Mouse (Mus musculus): Measurements from ENCODE around the gene P2rx4. TPM values are rescaled to one million over a fixed set of nuclear protein-coding genes. Genes with fewer than 3 reads are reported as not detected.
A peak's percentile ranks its signal among the peaks of the same experiment; 100 is the strongest.

Gene P2rx4
- polyA plus RNA-seq, 1 experiment from 2014 or later, result 6.8 TPM

GRCm38 (mm10) chr5:122731991-122732673 is 24.8 kb downstream of the P2rx4 start:
- H3K4me1 ChIP-seq (ENCODE audit: control insufficient read depth, insufficient read depth, low read length), result no peaks in the 10 kb centered on the region
- H3K4me3 ChIP-seq (ENCODE audit: low read depth, low read length), result no peak overlapping the region
- ATAC-seq (ENCODE audit: low FRiP score) (no peak), DNase-seq (ENCODE audit: low spot score, missing footprints) (no peak)
- H3K27me3 ChIP-seq (ENCODE audit: control insufficient read depth, insufficient read depth, low read length), result no peaks in the 10 kb centered on the region
- H3K9me3 ChIP-seq (ENCODE audit: control insufficient read depth, low read length), result no peaks in the 10 kb centered on the region
- H3K9ac ChIP-seq (ENCODE audit: low read length), result no peak overlapping the region
- H3K36me3 ChIP-seq (ENCODE audit: control insufficient read depth, insufficient read depth, low read length), result no peaks in the 10 kb centered on the region
- no peak overlapping the region for H3K27ac ChIP-seq (ENCODE audit: low read depth, low read length)
- H3K4me2 ChIP-seq, result no peak overlapping the region
- 76% methylated on average over 15 of the region's 15 CpGs for WGBS

- no peaks in the 10 kb centered on the region for H3K4me1 ChIP-seq (ENCODE audit: control insufficient read depth, insufficient read depth, low read length)
- ATAC-seq (ENCODE audit: low FRiP score) (no peak), DNase-seq (ENCODE audit: low spot score, missing footprints) (no peak)
- H3K9me3 ChIP-seq (ENCODE audit: control insufficient read depth, low read length), result no peaks in the 10 kb centered on the region
- H3K4me2 ChIP-seq, result no peak overlapping the region
- 63% methylated on average over 17 of the region's 17 CpGs for WGBS
- no peak overlapping the region for H3K9ac ChIP-seq (ENCODE audit: low read length)
- H3K27ac ChIP-seq (ENCODE audit: low read depth, low read length), result no peak overlapping the region
- no peak overlapping the region for H3K4me3 ChIP-seq (ENCODE audit: low read depth, low read length)
- no peaks in the 10 kb centered on the region for H3K27me3 ChIP-seq (ENCODE audit: control insufficient read depth, insufficient read depth, low read length)
- no peaks in the 10 kb centered on the region for H3K36me3 ChIP-seq (ENCODE audit: control insufficient read depth, insufficient read depth, low read length)
Measured at GRCm38 (mm10) chr5:122733881-122734280, 26.5 kb downstream of the P2rx4 start.

- no peaks in the 10 kb centered on the region for H3K9me3 ChIP-seq (ENCODE audit: control insufficient read depth, low read length)
- WGBS, result 92% methylated on average over 7 of the region's 7 CpGs
- no peaks in the 10 kb centered on the region for H3K4me1 ChIP-seq (ENCODE audit: control insufficient read depth, insufficient read depth, low read length)
- no peak overlapping the region for H3K4me2 ChIP-seq
- no peak overlapping the region for H3K4me3 ChIP-seq (ENCODE audit: low read depth, low read length)
- no peak overlapping the region for H3K9ac ChIP-seq (ENCODE audit: low read length)
- no peaks in the 10 kb centered on the region for H3K27me3 ChIP-seq (ENCODE audit: control insufficient read depth, insufficient read depth, low read length)
- ATAC-seq (ENCODE audit: low FRiP score) (no peak), DNase-seq (ENCODE audit: low spot score, missing footprints) (no peak)
- no peaks in the 10 kb centered on the region for H3K36me3 ChIP-seq (ENCODE audit: control insufficient read depth, insufficient read depth, low read length)
- no peak overlapping the region for H3K27ac ChIP-seq (ENCODE audit: low read depth, low read length)
Measured at GRCm38 (mm10) chr5:122735853-122736252, 28.5 kb downstream of the P2rx4 start.

GRCm38 (mm10) chr5:122736761-122737160 is 29.4 kb downstream of the P2rx4 start:
- Histone ChIP-seq H3K4me3 (ENCODE audit: low read depth, low read length) (no peak overlapping the region), H3K4me2 (no peak overlapping the region), H3K9me3 (ENCODE audit: control insufficient read depth, low read length) (no peaks in the 10 kb centered on the region), H3K27me3 (ENCODE audit: control insufficient read depth, insufficient read depth, low read length) (no peaks in the 10 kb centered on the region), H3K27ac (ENCODE audit: low read depth, low read length) (no peak overlapping the region), H3K36me3 (ENCODE audit: control insufficient read depth, insufficient read depth, low read length) (no peaks in the 10 kb centered on the region), H3K4me1 (ENCODE audit: control insufficient read depth, insufficient read depth, low read length) (no peaks in the 10 kb centered on the region), H3K9ac (ENCODE audit: low read length) (no peak overlapping the region)
- DNase-seq (ENCODE audit: low spot score, missing footprints) (no peak), ATAC-seq (ENCODE audit: low FRiP score) (no peak)
- 93% methylated on average over 15 of the region's 15 CpGs for WGBS

- 82% methylated on average over 13 of the region's 13 CpGs for WGBS
- H3K27me3 ChIP-seq (ENCODE audit: control insufficient read depth, insufficient read depth, low read length), result no peaks in the 10 kb centered on the region
- H3K4me3 ChIP-seq (ENCODE audit: low read depth, low read length), result no peak overlapping the region
- no peak overlapping the region for H3K27ac ChIP-seq (ENCODE audit: low read depth, low read length)
- ATAC-seq (ENCODE audit: low FRiP score) (no peak), DNase-seq (ENCODE audit: low spot score, missing footprints) (no peak)
- H3K9ac ChIP-seq (ENCODE audit: low read length), result no peak overlapping the region
- no peaks in the 10 kb centered on the region for H3K9me3 ChIP-seq (ENCODE audit: control insufficient read depth, low read length)
- peaks cover 6% of the 10 kb centered on the region; the same call in 1 of the 2 replicates for H3K36me3 ChIP-seq (ENCODE audit: control insufficient read depth, insufficient read depth, low read length)
- no peaks in the 10 kb centered on the region for H3K4me1 ChIP-seq (ENCODE audit: control insufficient read depth, insufficient read depth, low read length)
- H3K4me2 ChIP-seq, result no peak overlapping the region
Measured at GRCm38 (mm10) chr5:122743880-122744422, 36.6 kb downstream of the P2rx4 start.

GRCm38 (mm10) chr5:122747950-122748349 is 40.6 kb downstream of the P2rx4 start:
- ATAC-seq (ENCODE audit: low FRiP score) (no peak), DNase-seq (ENCODE audit: low spot score, missing footprints) (peak; percentile 72)
- H3K9me3 ChIP-seq (ENCODE audit: control insufficient read depth, low read length), result no peaks in the 10 kb centered on the region
- no peaks in the 10 kb centered on the region for H3K27me3 ChIP-seq (ENCODE audit: control insufficient read depth, insufficient read depth, low read length)
- H3K4me1 ChIP-seq (ENCODE audit: control insufficient read depth, insufficient read depth, low read length), result no peaks in the 10 kb centered on the region
- H3K9ac ChIP-seq (ENCODE audit: low read length), result no peak overlapping the region
- no peak overlapping the region for H3K4me3 ChIP-seq (ENCODE audit: low read depth, low read length)
- WGBS, result 88% methylated on average over 7 of the region's 7 CpGs
- no peak overlapping the region for H3K27ac ChIP-seq (ENCODE audit: low read depth, low read length)
- H3K4me2 ChIP-seq, result no peak overlapping the region
- H3K36me3 ChIP-seq (ENCODE audit: control insufficient read depth, insufficient read depth, low read length), result peaks cover 6% of the 10 kb centered on the region; the same call in 1 of the 2 replicates

- H3K4me3 ChIP-seq (ENCODE audit: low read depth, low read length), result no peak overlapping the region
- no peak overlapping the region for H3K9ac ChIP-seq (ENCODE audit: low read length)
- H3K27ac ChIP-seq (ENCODE audit: low read depth, low read length), result no peak overlapping the region
- H3K4me2 ChIP-seq, result no peak overlapping the region
- ATAC-seq (ENCODE audit: low FRiP score), result no peak
- no peaks in the 10 kb centered on the region for H3K9me3 ChIP-seq (ENCODE audit: control insufficient read depth, low read length)
- peaks cover 8% of the 10 kb centered on the region; the same call in 1 of the 2 replicates for H3K36me3 ChIP-seq (ENCODE audit: control insufficient read depth, insufficient read depth, low read length)
- 95% methylated on average over 16 of the region's 16 CpGs for WGBS
- DNase-seq (ENCODE audit: low spot score, missing footprints), result no peak
- no peaks in the 10 kb centered on the region for H3K27me3 ChIP-seq (ENCODE audit: control insufficient read depth, insufficient read depth, low read length)
- no peaks in the 10 kb centered on the region for H3K4me1 ChIP-seq (ENCODE audit: control insufficient read depth, insufficient read depth, low read length)
Measured at GRCm38 (mm10) chr5:122754477-122754876, 47.1 kb downstream of the P2rx4 start.

- DNase-seq (ENCODE audit: low spot score, missing footprints) (peak; percentile 53), ATAC-seq (ENCODE audit: low FRiP score) (no peak)
- Histone ChIP-seq H3K27me3 (ENCODE audit: control insufficient read depth, insufficient read depth, low read length) (no peaks in the 10 kb centered on the region), H3K4me1 (ENCODE audit: control insufficient read depth, insufficient read depth, low read length) (no peaks in the 10 kb centered on the region), H3K36me3 (ENCODE audit: control insufficient read depth, insufficient read depth, low read length) (peaks cover 8% of the 10 kb centered on the region; the same call in 1 of the 2 replicates), H3K9me3 (ENCODE audit: control insufficient read depth, low read length) (no peaks in the 10 kb centered on the region), H3K4me2 (no peak overlapping the region), H3K4me3 (ENCODE audit: low read depth, low read length) (no peak overlapping the region), H3K9ac (ENCODE audit: low read length) (no peak overlapping the region), H3K27ac (ENCODE audit: low read depth, low read length) (no peak overlapping the region)
- WGBS, result 93% methylated on average over 4 of the region's 4 CpGs
Measured at GRCm38 (mm10) chr5:122755620-122756019, 48.3 kb downstream of the P2rx4 start.

GRCm38 (mm10) chr5:122756144-122756543 is 48.8 kb downstream of the P2rx4 start:
- no peak for ATAC-seq (ENCODE audit: low FRiP score)

More at GRCm38 (mm10) chr5:122756144-122756543, 48.8 kb downstream of the P2rx4 start:
- WGBS, result 54% methylated on average over 6 of the region's 6 CpGs
- no peaks in the 10 kb centered on the region for H3K4me1 ChIP-seq (ENCODE audit: control insufficient read depth, insufficient read depth, low read length)
- no peak overlapping the region for H3K4me2 ChIP-seq
- H3K36me3 ChIP-seq (ENCODE audit: control insufficient read depth, insufficient read depth, low read length), result peaks cover 8% of the 10 kb centered on the region; the same call in 1 of the 2 replicates
- no peaks in the 10 kb centered on the region for H3K27me3 ChIP-seq (ENCODE audit: control insufficient read depth, insufficient read depth, low read length)
- H3K4me3 ChIP-seq (ENCODE audit: low read depth, low read length), result no peak overlapping the region
- H3K27ac ChIP-seq (ENCODE audit: low read depth, low read length), result no peak overlapping the region
- H3K9ac ChIP-seq (ENCODE audit: low read length), result no peak overlapping the region
- DNase-seq (ENCODE audit: low spot score, missing footprints), result no peak
- H3K9me3 ChIP-seq (ENCODE audit: control insufficient read depth, low read length), result no peaks in the 10 kb centered on the region

Data from midbrain, embryonic 11.5 days (tissue).